Mouse (Mus musculus) retina, adult 2 months (tissue): ENCODE results near the gene Pax1.

Source experiments
- DNase-seq: peaks from one replicate; pipeline ENCODE4 v3.0.0-alpha.2; 2012; ENCODE audit warnings: low read depth, low spot score

Pax1 gene

GRCm38 (mm10) chr2:147361581-147361980 lies at the start of gene Pax1:
Gene Pax1, plus strand, starts transcription at chr2:147361925.
- DNase-seq = no peak

GRCm38 (mm10) chr2:147321036-147321435 lies 40.7 kb upstream of the Pax1 start:
- DNase-seq = no peak

GRCm38 (mm10) chr2:147325178-147325577 lies 36.5 kb upstream of the Pax1 start:
- no peak for DNase-seq

- DNase-seq = no peak
Observed at GRCm38 (mm10) chr2:147332731-147333130, 29.0 kb upstream of the Pax1 start.

GRCm38 (mm10) chr2:147338729-147339128 lies 23.0 kb upstream of the Pax1 start:
- no peak for DNase-seq

- no peak for DNase-seq
Observed at GRCm38 (mm10) chr2:147339796-147340195, 21.9 kb upstream of the Pax1 start.

GRCm38 (mm10) chr2:147342198-147342597 lies 19.5 kb upstream of the Pax1 start:
- no peak for DNase-seq

GRCm38 (mm10) chr2:147359716-147360115 lies 2.0 kb upstream of the Pax1 start:
- DNase-seq = no peak

GRCm38 (mm10) chr2:147360401-147360800 lies 1.3 kb upstream of the Pax1 start:
- no peak for DNase-seq

- no peak for DNase-seq
Observed at GRCm38 (mm10) chr2:147360856-147361255, 869 bp upstream of the Pax1 start.

- no peak for DNase-seq
Observed at GRCm38 (mm10) chr2:147362316-147362715, 591 bp downstream of the Pax1 start.

GRCm38 (mm10) chr2:147363401-147364130 lies 1.8 kb downstream of the Pax1 start:
- no peak for DNase-seq

GRCm38 (mm10) chr2:147364198-147364597 lies 2.5 kb downstream of the Pax1 start:
- DNase-seq = no peak

- DNase-seq = no peak
Observed at GRCm38 (mm10) chr2:147364982-147365907, 3.5 kb downstream of the Pax1 start.

- no peak for DNase-seq
Observed at GRCm38 (mm10) chr2:147365908-147366630, 4.3 kb downstream of the Pax1 start.

GRCm38 (mm10) chr2:147367246-147367820 lies 5.6 kb downstream of the Pax1 start:
- no peak for DNase-seq

GRCm38 (mm10) chr2:147367911-147368591 lies 6.3 kb downstream of the Pax1 start:
- no peak for DNase-seq

- DNase-seq = no peak
Observed at GRCm38 (mm10) chr2:147369561-147369960, 7.8 kb downstream of the Pax1 start.

- DNase-seq = no peak
Observed at GRCm38 (mm10) chr2:147370091-147370490, 8.4 kb downstream of the Pax1 start.

- DNase-seq = no peak
Observed at GRCm38 (mm10) chr2:147371289-147371688, 9.6 kb downstream of the Pax1 start.

GRCm38 (mm10) chr2:147371840-147372239 lies 10.1 kb downstream of the Pax1 start:
- no peak for DNase-seq
